Mouse (Mus musculus): ENCODE measurements at regions not wholly inside any gene's neighbourhood (a gene's known extent, or its start where the extent isn't known, plus 50 kb on each side); places are given as distances from the start of the nearest gene placed in this dataset.
"Not testable (repeated sequence)": the region's sequence is repeated elsewhere in the genome, so short reads cannot be mapped to it uniquely, and the experiment has no call there.

DNA sequence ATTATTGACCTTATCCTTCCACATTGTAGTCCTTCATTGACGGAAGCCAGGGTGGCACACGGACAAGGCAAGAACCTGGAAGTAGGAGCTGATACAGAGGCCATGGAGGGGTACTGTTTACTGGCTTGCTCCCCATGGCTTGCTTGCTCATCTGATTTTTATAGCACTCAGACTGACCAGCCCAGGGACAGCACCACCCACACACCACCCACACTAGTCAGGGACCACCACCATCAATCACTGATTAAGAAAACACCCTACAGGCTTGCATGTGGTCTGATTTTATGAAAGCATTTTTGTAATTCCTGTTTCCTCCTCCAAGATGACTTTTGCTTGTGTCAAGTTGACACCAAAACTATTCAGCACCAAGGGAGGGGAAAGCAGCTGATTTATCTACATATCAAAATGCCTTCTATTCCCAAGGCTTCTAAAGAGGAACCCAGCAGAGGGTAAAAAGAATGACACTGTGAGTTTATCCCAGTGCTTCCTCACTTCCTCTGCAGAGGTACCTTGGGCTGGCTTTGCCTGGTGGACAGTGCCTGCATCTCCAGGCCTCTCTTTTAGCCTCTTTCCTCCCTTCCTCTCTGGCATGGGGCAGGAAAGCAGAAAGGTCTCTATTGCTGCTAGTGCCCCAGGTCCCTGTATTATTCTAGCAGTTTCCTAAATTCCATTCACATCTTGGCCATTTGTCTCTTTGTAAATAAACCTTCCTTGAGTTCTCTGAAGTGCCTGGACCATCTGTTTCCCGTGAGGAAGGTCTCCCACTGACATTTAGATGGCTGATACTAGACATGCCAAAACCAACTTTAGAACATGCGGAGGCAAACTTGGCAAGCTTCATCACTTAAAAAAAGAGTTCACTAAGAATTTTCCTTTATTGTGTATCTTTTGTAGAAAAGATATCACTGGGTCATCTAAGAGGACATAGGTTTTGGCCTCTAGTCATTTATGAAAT is 507.6 kb downstream of the Gja1 start:
- TF ChIP-seq POLR2A (IDR thresholded peaks at IDR 0.05; ENCODE audit: low read depth, low read length) (no peak), CTCF (IDR thresholded peaks at IDR 0.05; ENCODE audit: extremely low read depth, insufficient read length, insufficient replicate concordance, low read depth, low read length) (no peak)
- Histone ChIP-seq H3K4me1 (ENCODE audit: control insufficient read depth, insufficient read depth, insufficient read length, low read length) (no peaks in the 10 kb centered on the region), H3K27ac (ENCODE audit: insufficient read depth, low read depth, low read length) (no peak overlapping the region), H3K36me3 (ENCODE audit: control insufficient read depth, insufficient read depth, low read length) (no peaks in the 10 kb centered on the region), H3K4me3 (ENCODE audit: low read depth, low read length) (no peak overlapping the region), H3K27me3 (ENCODE audit: control insufficient read depth, insufficient read depth, low read length) (no peaks in the 10 kb centered on the region)
- 72% methylated on average over 4 of the region's 4 CpGs for WGBS

DNA sequence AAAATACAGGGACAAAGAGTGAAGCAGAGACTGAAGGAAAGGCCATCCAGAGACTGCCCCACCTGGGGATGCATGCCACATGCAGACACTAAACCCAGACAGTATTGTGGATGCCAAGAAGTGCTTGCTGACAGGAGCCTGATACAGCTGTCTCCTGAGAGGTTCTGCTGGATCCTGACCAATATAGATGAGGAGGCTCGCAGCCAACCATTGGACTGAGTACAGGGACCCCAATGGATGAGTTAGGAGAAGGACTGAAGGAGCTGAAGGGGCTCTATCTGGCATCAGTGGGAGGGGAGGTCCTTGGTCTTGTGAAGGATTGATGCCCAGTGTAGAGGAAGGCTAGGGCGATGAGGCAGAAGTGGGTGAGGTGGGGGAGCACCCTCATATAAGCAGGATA is 514.4 kb downstream of the Gja1 start:
- H3K4me1 ChIP-seq (ENCODE audit: control insufficient read depth, insufficient read depth, insufficient read length, low read length); H3K36me3 ChIP-seq (ENCODE audit: control insufficient read depth, insufficient read depth, low read length); H3K27ac ChIP-seq (ENCODE audit: insufficient read depth, low read depth, low read length); H3K27me3 ChIP-seq (ENCODE audit: control insufficient read depth, insufficient read depth, low read length); H3K4me3 ChIP-seq (ENCODE audit: low read depth, low read length): not testable (repeated sequence)
- WGBS, result 88% methylated on average over 2 of the region's 2 CpGs

DNA sequence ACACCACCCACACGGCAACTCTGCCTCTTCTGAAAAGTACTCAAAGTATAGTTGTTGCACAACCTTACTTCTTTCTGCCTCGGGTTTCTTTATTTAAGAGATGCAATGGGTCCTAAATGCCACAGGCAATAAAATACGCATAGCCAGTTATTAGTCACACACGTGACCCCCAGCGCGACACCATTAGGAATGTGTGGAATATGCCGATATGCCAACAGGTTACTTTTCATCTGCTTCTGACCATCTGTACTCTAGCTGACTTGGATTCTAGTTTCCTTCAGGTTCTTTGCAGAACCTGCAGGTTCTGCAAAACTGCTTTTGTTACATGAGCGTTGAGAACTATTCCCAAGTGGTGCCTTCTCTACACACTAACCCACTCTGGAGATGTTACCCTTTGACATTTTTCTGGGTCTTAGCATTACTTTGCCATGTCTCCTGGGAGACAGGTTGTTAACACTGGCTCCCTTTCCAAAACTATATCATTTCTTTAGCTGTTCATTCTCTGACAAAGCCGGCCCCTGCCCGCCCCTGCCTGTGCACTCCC is 515.6 kb downstream of the Gja1 start:
- TF ChIP-seq CTCF (IDR thresholded peaks at IDR 0.05; ENCODE audit: extremely low read depth, insufficient read length, insufficient replicate concordance, low read depth, low read length), result no peak
- no peak for TF ChIP-seq POLR2A (IDR thresholded peaks at IDR 0.05; ENCODE audit: low read depth, low read length)

DNA sequence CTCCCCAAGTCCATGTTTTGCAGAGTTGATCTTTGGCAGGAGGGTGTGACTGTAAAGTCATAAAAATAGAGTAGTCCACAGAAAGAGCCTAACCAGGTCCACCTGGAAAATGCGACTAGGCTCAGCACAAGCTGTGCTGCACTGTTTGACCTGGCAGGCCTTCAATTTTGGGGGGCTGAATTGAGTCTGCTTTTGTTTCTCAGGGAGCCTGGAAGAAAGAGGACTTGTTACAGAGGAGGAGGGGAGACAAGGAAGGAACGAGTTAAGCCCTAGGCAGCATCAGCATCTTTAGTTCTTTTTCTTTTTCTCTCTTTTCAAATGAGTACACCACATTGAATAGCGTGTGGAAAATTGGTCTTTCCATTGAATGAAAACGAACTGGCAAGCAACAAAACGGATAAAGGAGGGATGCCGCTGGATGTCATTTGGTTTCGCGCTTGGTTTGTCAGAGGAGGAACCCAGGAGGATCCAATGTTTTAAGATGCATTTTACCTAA is 516.1 kb downstream of the Gja1 start:
- Histone ChIP-seq H3K27me3 (ENCODE audit: control insufficient read depth, insufficient read depth, low read length) (no peaks in the 10 kb centered on the region), H3K4me3 (ENCODE audit: low read depth, low read length) (no peak overlapping the region), H3K4me1 (ENCODE audit: control insufficient read depth, insufficient read depth, insufficient read length, low read length) (no peaks in the 10 kb centered on the region), H3K27ac (ENCODE audit: insufficient read depth, low read depth, low read length) (no peak overlapping the region), H3K36me3 (ENCODE audit: control insufficient read depth, insufficient read depth, low read length) (no peaks in the 10 kb centered on the region)
- 74% methylated on average over 8 of the region's 8 CpGs for WGBS
- no peak for TF ChIP-seq POLR2A (IDR thresholded peaks at IDR 0.05; ENCODE audit: low read depth, low read length)
- no peak for TF ChIP-seq CTCF (IDR thresholded peaks at IDR 0.05; ENCODE audit: extremely low read depth, insufficient read length, insufficient replicate concordance, low read depth, low read length)

More for the DNA sequence above, 515.6 kb downstream of the Gja1 start:
- no peaks in the 10 kb centered on the region for H3K36me3 ChIP-seq (ENCODE audit: control insufficient read depth, insufficient read depth, low read length)
- H3K4me1 ChIP-seq (ENCODE audit: control insufficient read depth, insufficient read depth, insufficient read length, low read length), result no peaks in the 10 kb centered on the region
- H3K27ac ChIP-seq (ENCODE audit: insufficient read depth, low read depth, low read length), result no peak overlapping the region
- no peak overlapping the region for H3K4me3 ChIP-seq (ENCODE audit: low read depth, low read length)
- no peaks in the 10 kb centered on the region for H3K27me3 ChIP-seq (ENCODE audit: control insufficient read depth, insufficient read depth, low read length)
- 70% methylated on average over 10 of the region's 10 CpGs for WGBS

DNA sequence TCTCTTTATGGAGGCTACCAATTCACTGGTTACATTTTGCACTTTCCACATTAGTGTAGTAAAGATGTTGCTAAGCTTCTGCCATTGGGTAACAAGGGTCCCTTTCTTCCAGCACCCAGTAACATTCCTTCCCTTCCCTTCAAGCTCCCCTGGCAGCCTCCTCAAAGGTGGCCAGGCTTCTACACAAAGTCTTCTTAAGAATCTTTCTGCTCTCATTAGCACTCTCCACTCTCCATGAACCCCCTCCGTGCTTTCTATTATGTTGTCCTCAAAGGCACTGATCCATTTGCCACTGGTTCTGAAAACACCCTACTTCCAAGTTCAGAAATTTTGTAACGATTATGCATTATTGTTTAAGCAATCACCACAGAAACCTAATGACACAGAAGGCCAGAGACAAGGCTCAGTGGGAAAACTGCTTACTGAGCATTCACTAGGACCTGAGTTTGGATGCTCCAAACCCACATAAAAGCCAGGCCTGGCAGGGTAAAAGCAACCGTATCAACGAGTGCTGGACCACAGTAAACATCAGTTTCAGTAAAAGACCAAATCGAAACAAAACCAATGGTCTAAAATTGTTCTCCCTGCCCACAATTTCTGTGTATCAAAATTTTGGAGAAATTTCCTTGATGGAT is 522.6 kb downstream of the Gja1 start:
- no peaks in the 10 kb centered on the region for H3K36me3 ChIP-seq (ENCODE audit: control insufficient read depth, insufficient read depth, low read length)
- WGBS, result 81% methylated on average over 5 of the region's 5 CpGs
- no peak overlapping the region for H3K4me3 ChIP-seq (ENCODE audit: low read depth, low read length)
- no peaks in the 10 kb centered on the region for H3K27me3 ChIP-seq (ENCODE audit: control insufficient read depth, insufficient read depth, low read length)
- TF ChIP-seq POLR2A (IDR thresholded peaks at IDR 0.05; ENCODE audit: low read depth, low read length), result no peak
- no peaks in the 10 kb centered on the region for H3K4me1 ChIP-seq (ENCODE audit: control insufficient read depth, insufficient read depth, insufficient read length, low read length)
- no peak overlapping the region for H3K27ac ChIP-seq (ENCODE audit: insufficient read depth, low read depth, low read length)

DNA sequence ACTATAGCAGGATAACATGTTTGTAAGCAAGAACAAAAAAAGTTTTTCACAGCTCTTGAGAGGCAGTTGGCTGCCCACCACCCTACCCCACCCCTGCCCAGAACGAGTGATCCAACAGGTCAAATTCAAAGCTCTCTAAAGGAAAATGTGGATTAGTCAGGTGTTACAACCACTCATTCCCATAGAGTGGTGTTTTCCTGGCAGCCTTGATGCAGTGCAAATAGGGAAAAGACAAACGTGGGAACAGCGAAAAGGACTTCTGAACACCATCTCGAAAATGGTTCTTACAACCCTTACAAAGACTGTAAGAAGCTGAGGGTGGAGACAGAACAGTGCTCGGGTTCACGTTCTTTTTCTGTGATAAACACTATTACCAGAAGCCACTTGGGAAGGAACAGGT is 523.8 kb downstream of the Gja1 start:
- Histone ChIP-seq H3K4me3 (ENCODE audit: low read depth, low read length) (no peak overlapping the region), H3K4me1 (ENCODE audit: control insufficient read depth, insufficient read depth, insufficient read length, low read length) (no peaks in the 10 kb centered on the region), H3K27ac (ENCODE audit: insufficient read depth, low read depth, low read length) (no peak overlapping the region), H3K36me3 (ENCODE audit: control insufficient read depth, insufficient read depth, low read length) (no peaks in the 10 kb centered on the region), H3K27me3 (ENCODE audit: control insufficient read depth, insufficient read depth, low read length) (no peaks in the 10 kb centered on the region)
- no peak for TF ChIP-seq POLR2A (IDR thresholded peaks at IDR 0.05; ENCODE audit: low read depth, low read length)
- WGBS, result 70% methylated on average over 6 of the region's 6 CpGs

DNA sequence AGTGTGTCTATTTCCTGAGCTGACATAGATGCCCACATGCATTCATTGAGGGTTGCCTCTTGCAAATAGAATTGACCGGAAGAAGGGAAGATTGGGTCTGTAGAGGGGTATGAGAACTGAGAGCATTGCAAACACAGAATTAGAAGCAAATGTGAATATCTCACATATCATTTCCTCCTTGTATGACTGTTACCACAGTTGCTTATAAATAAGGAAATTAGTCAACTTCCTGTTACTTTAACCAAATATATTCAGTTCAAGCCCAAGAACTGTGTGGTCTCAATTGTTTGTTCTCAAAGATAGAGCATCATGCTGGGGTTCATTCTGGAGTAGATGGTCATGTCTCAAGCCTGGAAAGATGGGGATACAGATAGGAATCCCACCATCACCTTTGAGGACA is 535.6 kb downstream of the Gja1 start:
- no peaks in the 10 kb centered on the region for H3K36me3 ChIP-seq (ENCODE audit: control insufficient read depth, insufficient read depth, low read length)

More for the DNA sequence above, 535.6 kb downstream of the Gja1 start:
- TF ChIP-seq POLR2A (IDR thresholded peaks at IDR 0.05; ENCODE audit: low read depth, low read length) (no peak), CTCF (IDR thresholded peaks at IDR 0.05; ENCODE audit: extremely low read depth, insufficient read length, insufficient replicate concordance, low read depth, low read length) (no peak)
- no peaks in the 10 kb centered on the region for H3K4me1 ChIP-seq (ENCODE audit: control insufficient read depth, insufficient read depth, insufficient read length, low read length)
- H3K4me3 ChIP-seq (ENCODE audit: low read depth, low read length), result no peak overlapping the region
- WGBS, result 81% methylated on average over 1 of the region's 1 CpGs
- H3K27me3 ChIP-seq (ENCODE audit: control insufficient read depth, insufficient read depth, low read length), result no peaks in the 10 kb centered on the region
- no peak overlapping the region for H3K27ac ChIP-seq (ENCODE audit: insufficient read depth, low read depth, low read length)

Data from small intestine, adult 2 months (tissue).